Mouse (Mus musculus) embryo, embryonic 9.5 days (tissue): ENCODE results near the gene Acad9.
"Not testable (repeated sequence)": the region's sequence is repeated elsewhere in the genome, so short reads cannot be mapped to it uniquely, and the experiment has no call there.

Experiments used
- DNase-seq: peaks from one replicate; pipeline ENCODE4 v3.0.0-alpha.2; 2017; ENCODE audit errors: extremely low spot score

Gene Acad9

DNA sequence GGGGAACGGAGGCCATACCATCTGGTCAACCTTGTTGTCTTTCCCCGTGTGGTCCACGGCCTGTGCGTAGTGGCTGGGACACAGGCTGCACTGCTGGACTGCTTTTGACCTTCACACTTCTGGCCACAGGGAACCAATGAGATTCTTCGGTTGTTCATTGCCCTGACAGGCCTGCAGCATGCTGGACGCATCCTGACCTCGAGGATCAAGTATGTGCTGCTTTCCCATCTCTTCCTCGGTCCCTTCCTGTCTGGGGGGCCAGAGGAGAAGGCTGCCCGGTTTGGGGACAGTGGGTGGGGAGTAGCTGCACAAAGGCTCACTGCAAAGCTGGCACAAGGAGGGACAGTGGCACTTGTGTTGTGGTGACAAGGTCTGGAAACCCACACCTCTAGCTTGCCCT lies 21.8 kb downstream of the Acad9 start:
- no peak for DNase-seq

GRCm38 (mm10) chr3:36095371-36095770 lies 29.6 kb downstream of the Acad9 start:
- DNase-seq: no peak

DNA sequence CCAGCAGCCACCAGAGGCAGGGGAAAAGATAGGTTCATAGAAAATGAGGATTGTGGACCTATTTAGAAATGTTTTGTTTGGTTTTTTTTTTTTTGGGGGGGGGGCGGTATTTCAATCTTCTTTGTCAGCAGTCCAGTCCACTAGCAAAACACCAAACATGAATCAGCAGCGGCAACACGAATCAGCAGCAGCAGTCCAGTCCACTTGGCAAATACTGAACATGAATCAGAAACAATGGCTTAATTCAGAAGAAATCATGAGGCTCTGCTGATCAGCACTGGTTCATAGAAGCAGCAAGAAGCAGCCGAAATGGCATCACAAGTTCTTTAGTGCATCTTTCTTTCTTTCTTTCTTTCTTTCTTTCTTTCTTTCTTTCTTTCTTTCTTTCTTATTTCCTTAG lies 50.3 kb downstream of the Acad9 start:
- DNase-seq: no peak

DNA sequence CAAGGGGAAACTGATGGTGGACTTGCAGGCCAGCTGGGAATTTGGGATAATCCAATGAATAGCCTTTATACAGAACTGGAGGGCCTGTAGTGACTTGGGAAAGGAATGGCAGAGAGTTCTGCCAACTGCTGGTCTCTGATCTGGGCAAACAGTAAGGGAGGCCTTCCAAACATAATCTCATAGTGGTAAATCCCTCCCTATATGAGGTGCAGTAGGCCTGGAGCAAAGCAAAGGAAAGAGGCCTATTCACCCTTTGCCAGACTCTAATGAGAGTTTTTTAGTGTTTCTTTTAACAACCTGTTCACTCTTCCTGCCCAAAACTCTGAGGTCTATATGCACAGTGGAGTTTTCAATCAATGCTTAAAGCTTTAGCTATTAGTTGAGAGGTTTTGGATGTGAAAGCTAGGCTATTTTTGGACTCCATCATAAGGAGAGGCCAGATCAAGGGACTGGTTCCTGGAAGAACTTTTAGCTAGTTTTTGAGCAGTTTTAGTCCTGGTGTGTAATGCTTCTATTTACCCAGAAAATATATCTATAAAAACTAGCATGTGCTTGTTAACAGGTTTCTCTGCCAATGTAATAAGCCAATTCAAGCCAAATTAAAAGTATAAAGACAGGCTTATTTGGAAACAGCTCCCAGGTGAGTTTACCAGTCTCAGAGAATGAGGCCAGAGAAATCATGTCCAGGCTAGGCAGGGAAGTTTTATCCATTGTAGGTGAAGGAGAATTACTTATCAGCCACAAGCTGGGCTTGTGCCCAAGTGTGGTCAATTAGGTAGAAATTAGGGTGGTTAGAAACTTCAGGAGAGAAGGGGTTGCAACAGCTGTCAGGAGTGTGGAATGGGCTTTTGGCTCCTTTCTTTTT lies 54.1 kb downstream of the Acad9 start:
- DNase-seq: no peak

DNA sequence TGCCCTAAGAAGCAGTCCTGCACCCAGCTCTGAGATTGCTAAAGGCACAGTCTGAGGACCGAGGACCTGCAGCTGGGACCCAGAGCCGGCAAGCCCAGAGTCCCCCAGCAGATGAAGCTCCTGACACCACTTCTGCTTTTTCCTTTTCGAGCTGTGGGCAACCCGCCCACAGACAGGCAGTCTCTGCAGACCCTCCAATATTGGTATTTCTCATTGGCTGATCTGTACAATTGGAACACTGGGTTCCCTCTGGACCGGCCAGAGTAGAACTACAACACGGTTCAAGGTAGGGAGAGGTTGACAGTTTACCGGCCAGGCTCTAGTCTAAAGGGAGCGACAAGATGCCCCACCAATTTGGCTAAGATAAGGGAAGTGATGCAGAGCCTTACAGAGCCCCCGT lies 60.4 kb downstream of the Acad9 start:
- DNase-seq: not testable (repeated sequence)

DNA sequence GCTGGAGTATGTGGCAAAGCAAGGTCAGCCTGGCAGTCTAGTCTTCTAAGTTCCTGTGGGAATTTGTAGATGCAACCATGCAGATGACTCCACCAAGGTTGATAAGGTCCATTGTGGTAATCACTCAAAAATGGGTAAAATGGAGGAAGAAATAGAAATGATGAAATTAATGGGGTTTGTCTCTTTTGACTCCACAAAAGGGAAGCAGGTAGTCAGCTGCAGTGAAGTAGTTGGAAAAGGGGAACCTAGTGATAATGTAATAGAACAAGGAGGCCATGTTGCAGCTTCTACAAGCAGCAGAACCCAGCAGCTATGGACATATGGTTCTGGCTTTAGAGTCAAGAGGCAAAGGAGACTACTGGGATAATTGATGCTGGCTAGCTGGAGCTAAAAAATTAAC lies 70.4 kb downstream of the Acad9 start:
- no peak for DNase-seq

GRCm38 (mm10) chr3:36137560-36137959 lies 71.8 kb downstream of the Acad9 start:
- peak; percentile 27 for DNase-seq

DNA sequence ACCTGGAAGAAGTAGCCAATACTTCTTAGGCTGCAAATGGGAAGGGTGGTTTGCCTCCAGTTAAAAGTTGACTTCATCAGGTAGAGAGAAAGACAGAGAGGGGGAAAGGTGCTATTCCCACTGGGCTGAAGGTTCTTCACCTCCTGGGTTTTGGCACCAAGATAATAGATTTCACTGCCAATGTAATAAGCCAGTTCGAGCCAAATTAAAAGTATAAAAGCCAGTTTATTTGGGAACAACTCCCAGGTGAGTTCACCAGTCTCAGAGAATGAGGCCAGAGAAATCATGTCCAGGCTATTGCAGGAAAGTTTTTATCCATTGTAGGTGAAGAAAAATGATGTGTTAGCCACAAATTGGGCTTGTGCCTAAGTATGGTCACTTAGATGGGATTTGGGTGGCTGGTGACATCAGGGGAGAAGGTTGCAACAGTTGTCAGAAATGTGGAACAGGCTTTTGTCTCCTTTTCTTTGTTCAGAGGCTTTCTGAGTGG lies 72.4 kb downstream of the Acad9 start:
- DNase-seq: no peak

- no peak for DNase-seq
These were observed 73.2 kb downstream of the Acad9 start for GRCm38 (mm10) chr3:36138996-36139395.
